ENCODE assay signal across 14 mouse cellular contexts in genomic region chr16:97322604-97323003, GRCm38 (mm10). TPM values are rescaled to one million over a fixed set of nuclear protein-coding genes. Genes with fewer than 3 reads are reported as not detected.
A peak's percentile ranks its signal among the peaks of the same experiment; 100 is the strongest.
DNase-seq lines count a peak whose midpoint lies in the region; ATAC-seq lines count a peak whose summit lies in the region.
"Had no signal": no experiment of that assay in that cellular context is flagged by ENCODE, and none has a peak within 500 bp of the region (broad histone marks: within the 10 kb centered on the region; RNA-seq: fewer than 3 reads in every experiment).

No protein-coding gene starts in this region.

- no peaks in the 10 kb centered on the region for H3K36me3 ChIP-seq in midbrain, embryonic 11.5 days (ENCODE audit: control insufficient read depth, insufficient read depth, low read length)
- no peaks in the 10 kb centered on the region for H3K36me3 ChIP-seq in midbrain, embryonic 16.5 days (ENCODE audit: control insufficient read depth, insufficient read depth, low read length)
- no peaks in the 10 kb centered on the region for H3K36me3 ChIP-seq in midbrain, embryonic 14.5 days (ENCODE audit: control insufficient read depth, insufficient read depth, low read length)
- H3K36me3 ChIP-seq: embryonic facial prominence, embryonic 15.5 days; forebrain, embryonic 12.5 days; heart, embryonic 15.5 days had no signal

- peak; percentile 92 for DNase-seq in heart, adult 11 months
- no peak for DNase-seq in heart, postnatal 10 days
- DNase-seq in midbrain, embryonic 11.5 days (ENCODE audit: low spot score, missing footprints), result no peak
- DNase-seq in Muller cell, postnatal 12 days (ENCODE audit: inconsistent ontology term), result peak; percentile 53
- peak; percentile 32 for DNase-seq in midbrain, embryonic 14.5 days
- no peak for DNase-seq in right cerebral cortex, postnatal 25 days
- DNase-seq: kidney, adult 2 months; kidney, postnatal 25 days; lung, adult 18-20 months; lung, postnatal 4 days had no signal

- H3K9ac ChIP-seq in midbrain, embryonic 11.5 days (ENCODE audit: low read length), result no peak overlapping the region
- H3K9ac ChIP-seq in midbrain, embryonic 16.5 days (ENCODE audit: low read depth, low read length), result no peak overlapping the region
- no peak overlapping the region for H3K9ac ChIP-seq in midbrain, embryonic 14.5 days (replicated peaks; ENCODE audit: low read length)
- H3K9ac ChIP-seq: embryonic facial prominence, embryonic 15.5 days; forebrain, embryonic 12.5 days; heart, embryonic 15.5 days had no signal

- H3K4me3 ChIP-seq in midbrain, embryonic 11.5 days (ENCODE audit: low read depth, low read length), result no peak overlapping the region
- no peak overlapping the region for H3K4me3 ChIP-seq in midbrain, embryonic 16.5 days (ENCODE audit: low read depth, low read length)
- no peak overlapping the region for H3K4me3 ChIP-seq in midbrain, embryonic 14.5 days (replicated peaks; ENCODE audit: low read depth, low read length)
- H3K4me3 ChIP-seq: embryonic facial prominence, embryonic 15.5 days; forebrain, embryonic 12.5 days; heart, embryonic 15.5 days had no signal

- no peak overlapping the region for H3K27ac ChIP-seq in midbrain, embryonic 11.5 days (ENCODE audit: low read depth, low read length)
- H3K27ac ChIP-seq in midbrain, embryonic 16.5 days (ENCODE audit: low read length), result no peak overlapping the region
- H3K27ac ChIP-seq in midbrain, embryonic 14.5 days (replicated peaks; ENCODE audit: low read depth, low read length), result no peak overlapping the region
- H3K27ac ChIP-seq: embryonic facial prominence, embryonic 15.5 days; forebrain, embryonic 12.5 days; heart, embryonic 15.5 days had no signal

- H3K4me2 ChIP-seq in midbrain, embryonic 11.5 days, result no peak overlapping the region
- H3K4me2 ChIP-seq in midbrain, embryonic 16.5 days (ENCODE audit: low read length), result no peak overlapping the region
- no peak overlapping the region for H3K4me2 ChIP-seq in midbrain, embryonic 14.5 days (ENCODE audit: low read length)
- H3K4me2 ChIP-seq: embryonic facial prominence, embryonic 15.5 days; forebrain, embryonic 12.5 days; heart, embryonic 15.5 days had no signal

- H3K4me1 ChIP-seq in midbrain, embryonic 11.5 days (ENCODE audit: control insufficient read depth, insufficient read depth, low read length), result no peaks in the 10 kb centered on the region; the same call in 1 of the 2 replicates
- H3K4me1 ChIP-seq in midbrain, embryonic 16.5 days (ENCODE audit: control insufficient read depth, insufficient read depth, low read length), result no peaks in the 10 kb centered on the region
- no peaks in the 10 kb centered on the region for H3K4me1 ChIP-seq in midbrain, embryonic 14.5 days (ENCODE audit: control insufficient read depth, insufficient read depth, low read length)
- H3K4me1 ChIP-seq: embryonic facial prominence, embryonic 15.5 days; forebrain, embryonic 12.5 days; heart, embryonic 15.5 days had no signal

- ATAC-seq in midbrain, embryonic 11.5 days (ENCODE audit: low FRiP score), result peak; percentile 59; the same call in 1 of the 2 replicates
- no peak for ATAC-seq in midbrain, embryonic 16.5 days
- ATAC-seq in midbrain, embryonic 14.5 days (ENCODE audit: low FRiP score, low TSS enrichment), result no peak

- H3K27me3 ChIP-seq in midbrain, embryonic 11.5 days (ENCODE audit: control insufficient read depth, insufficient read depth, low read length), result no peaks in the 10 kb centered on the region
- H3K27me3 ChIP-seq in midbrain, embryonic 16.5 days (ENCODE audit: control insufficient read depth, insufficient read depth, low read depth, low read length), result no peaks in the 10 kb centered on the region
- no peaks in the 10 kb centered on the region for H3K27me3 ChIP-seq in midbrain, embryonic 14.5 days (ENCODE audit: control insufficient read depth, insufficient read depth, low read length)
- H3K27me3 ChIP-seq: embryonic facial prominence, embryonic 15.5 days; forebrain, embryonic 12.5 days; heart, embryonic 15.5 days had no signal

- no peaks in the 10 kb centered on the region for H3K9me3 ChIP-seq in midbrain, embryonic 11.5 days (ENCODE audit: control insufficient read depth, low read length)
- no peaks in the 10 kb centered on the region for H3K9me3 ChIP-seq in midbrain, embryonic 16.5 days (replicated peaks; ENCODE audit: control insufficient read depth, low read length, poor library complexity, severe bottlenecking)
- no peaks in the 10 kb centered on the region for H3K9me3 ChIP-seq in midbrain, embryonic 14.5 days (ENCODE audit: control insufficient read depth, low read length)
- H3K9me3 ChIP-seq: embryonic facial prominence, embryonic 15.5 days; forebrain, embryonic 12.5 days; heart, embryonic 15.5 days had no signal

- intact Hi-C loops in heart, postnatal 10 days (cut with DNase I), result no loop called here

RNA-seq across cellular contexts. Expression of gene Bace2, which starts 33.9 kb away (rescaled TPM):
- total RNA-seq in heart, postnatal 10 days (2021), result 10 to 100 TPM; 25.9 to 33.4 TPM
- 2.3 and 2.8 TPM in 2 replicates for polyA plus RNA-seq in midbrain, embryonic 11.5 days (2014; fragmentation: Nextera tagmentation; extraction: Ambion mirVana)
- 2.8 and 3.5 TPM in 2 replicates for polyA plus RNA-seq in midbrain, embryonic 16.5 days (2015; fragmentation: Nextera tagmentation; extraction: Ambion mirVana)
- polyA plus RNA-seq in midbrain, embryonic 14.5 days (2014; fragmentation: Nextera tagmentation; extraction: Ambion mirVana), result 2.9 and 4.8 TPM in 2 replicates

Comparison
In these comparisons a context has a peak if more than half of its experiments do, and no peak if none do; other contexts are left out.
1. DNase-seq: peak in heart, adult 11 months (single experiment), Muller cell, postnatal 12 days (single experiment) and midbrain, embryonic 14.5 days (single experiment); none in heart, postnatal 10 days (0 of 2), midbrain, embryonic 11.5 days (single experiment) and right cerebral cortex, postnatal 25 days (single experiment).